Mouse (Mus musculus): Measurements from ENCODE around the gene Slc9a2.

Gene Slc9a2

GRCm38 (mm10) chr1:40788956-40789355 lies 108.6 kb downstream of the Slc9a2 start:
- DNase-seq (ENCODE audit: low spot score) = no peak

DNA sequence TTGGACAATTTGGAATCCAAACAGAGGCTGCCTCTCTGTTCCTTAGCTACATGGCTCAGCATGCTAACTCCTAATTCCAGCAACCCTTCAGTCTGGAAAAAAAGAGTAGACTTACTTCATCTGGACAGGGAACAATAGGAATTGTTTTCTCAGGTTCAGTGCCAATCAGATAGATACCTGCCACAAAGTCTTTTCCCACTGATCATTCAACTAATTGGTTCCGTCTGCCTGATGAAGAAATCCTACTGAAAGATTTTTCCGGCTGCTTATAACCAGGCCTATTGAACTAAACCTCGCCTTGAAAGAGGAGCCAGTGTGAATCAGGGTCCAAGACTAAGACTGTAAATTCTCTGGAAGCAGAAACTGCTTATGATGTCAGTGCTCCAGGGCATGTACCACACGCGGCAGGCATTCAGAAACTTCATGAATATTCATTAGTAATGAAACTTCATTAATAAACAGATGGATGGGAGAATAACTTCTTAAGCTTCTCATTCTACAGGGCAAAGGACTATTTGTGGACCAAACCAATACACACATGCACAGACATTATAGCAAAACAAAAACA lies 109.4 kb downstream of the Slc9a2 start:
- no peak for DNase-seq (ENCODE audit: low spot score)

DNA sequence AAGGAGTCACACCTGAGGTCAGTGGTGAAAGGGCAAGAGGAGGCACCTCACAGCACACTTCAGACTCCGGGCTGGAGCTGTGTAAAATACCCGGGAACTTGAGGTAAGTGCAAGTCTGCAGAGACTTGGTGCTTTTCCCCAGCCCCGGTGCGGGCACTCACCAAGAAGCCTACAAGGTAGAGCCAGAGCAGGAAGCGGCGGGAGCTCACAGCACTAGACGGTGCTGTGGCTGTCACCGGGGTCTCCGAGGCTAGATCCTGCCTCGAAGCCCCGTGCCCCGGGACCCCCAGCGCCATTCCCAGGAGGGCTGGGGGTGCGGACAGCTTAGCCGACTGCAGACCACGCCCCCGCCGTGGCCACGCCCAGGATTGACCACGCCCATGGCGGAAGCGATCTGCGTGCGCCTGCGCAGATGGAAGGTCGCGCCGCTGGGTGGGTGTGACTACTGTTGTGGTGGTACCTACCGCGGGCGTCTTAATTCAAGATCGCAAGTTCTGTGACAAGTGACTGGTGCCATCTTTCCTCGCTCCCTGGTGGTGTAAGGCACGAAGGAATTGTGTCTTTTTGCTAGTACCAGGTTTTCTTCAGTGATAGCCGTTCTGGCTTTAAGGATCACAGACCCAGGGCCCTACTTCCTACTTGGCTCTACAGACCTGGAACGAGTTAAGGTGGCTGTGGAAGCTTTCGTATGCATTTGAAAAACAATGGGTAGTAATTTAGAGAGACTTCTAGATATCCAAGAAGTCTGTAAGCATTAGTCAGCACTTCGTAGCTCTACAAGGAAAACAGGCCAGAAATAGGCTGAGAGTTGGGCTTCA lies 110.2 kb downstream of the Slc9a2 start, which contains the start of gene Mfsd9:
Gene Mfsd9 (minus strand): TSS at position 364 of the 818 bp plus-strand sequence.
- peak; percentile 95 for DNase-seq (ENCODE audit: low spot score)

GRCm38 (mm10) chr1:40795508-40795907 lies 115.1 kb downstream of the Slc9a2 start:
- no peak for DNase-seq (ENCODE audit: low spot score)

DNA sequence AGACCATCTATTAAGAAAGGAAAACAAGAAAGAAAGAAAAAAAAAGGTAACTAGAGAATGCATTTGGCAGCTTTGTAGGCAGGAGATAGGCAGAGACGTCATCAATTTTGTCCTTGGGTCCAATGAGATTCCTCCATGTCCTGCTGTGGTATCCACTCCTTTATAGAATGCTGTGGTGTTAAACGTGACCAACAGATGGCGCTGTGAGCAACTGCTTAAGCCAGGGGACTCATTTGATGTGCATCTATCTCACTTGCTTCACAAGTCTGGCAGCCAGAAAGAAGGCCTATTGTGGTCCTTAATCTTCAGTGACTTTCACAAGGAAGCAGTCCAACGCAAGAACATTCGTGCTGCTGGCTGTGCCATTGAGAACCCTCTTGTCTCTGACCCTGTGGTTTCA lies 117.0 kb downstream of the Slc9a2 start:
- peak; percentile 51 for DNase-seq (ENCODE audit: low spot score)

- no peak for DNase-seq (ENCODE audit: low spot score)
Measured at GRCm38 (mm10) chr1:40799121-40799520, 118.7 kb downstream of the Slc9a2 start.

- DNase-seq (ENCODE audit: low spot score) = no peak
Measured at GRCm38 (mm10) chr1:40800908-40801307, 120.5 kb downstream of the Slc9a2 start.

DNA sequence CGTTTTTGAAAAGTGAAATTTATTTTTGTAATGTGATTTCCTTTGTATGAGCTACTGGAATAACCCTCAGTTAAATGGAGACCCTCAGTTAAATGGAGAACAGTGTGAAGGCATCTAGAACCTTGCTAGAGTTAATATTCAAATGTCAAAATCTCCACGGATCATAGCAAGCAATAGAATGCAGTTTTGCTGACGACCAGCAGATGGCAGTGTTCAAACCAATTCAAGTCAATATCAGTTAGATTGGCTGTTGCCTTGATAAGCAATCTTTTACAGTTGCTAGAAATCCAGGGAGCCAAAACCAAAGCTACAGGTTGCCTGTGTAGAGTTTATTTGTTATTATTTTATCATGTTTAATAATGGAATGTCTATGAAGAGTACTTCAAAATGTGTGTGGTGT lies 122.4 kb downstream of the Slc9a2 start:
- DNase-seq (ENCODE audit: low spot score) = peak; percentile 23

GRCm38 (mm10) chr1:40804118-40804517 lies 123.7 kb downstream of the Slc9a2 start:
- no peak for DNase-seq (ENCODE audit: low spot score)

GRCm38 (mm10) chr1:40805351-40805750 lies 125.0 kb downstream of the Slc9a2 start, which contains the start of gene Tmem182:
Gene Tmem182 (plus strand): TSS chr1:40805601.
- no peak for DNase-seq (ENCODE audit: low spot score)

DNA sequence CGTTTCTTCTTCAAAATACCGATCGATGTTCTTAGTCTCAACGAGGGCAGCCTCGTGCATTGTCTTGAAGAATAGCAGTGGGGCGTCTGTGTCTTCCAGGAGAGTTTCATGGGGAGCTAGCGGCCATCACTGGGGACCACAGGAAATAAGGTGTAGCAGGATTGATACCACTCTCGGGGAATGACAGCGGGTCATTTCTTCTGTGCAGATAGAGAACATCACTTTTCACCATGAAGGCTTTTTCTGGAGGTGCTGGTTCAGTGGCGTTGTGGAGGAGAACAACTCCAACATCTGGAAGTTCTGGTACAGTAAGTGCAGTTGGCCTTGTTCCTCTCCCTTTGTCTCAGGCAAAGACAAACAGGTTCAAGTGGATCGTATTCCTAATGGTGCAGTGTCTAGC lies 125.5 kb downstream of the Slc9a2 start:
- no peak for DNase-seq (ENCODE audit: low spot score)

- no peak for DNase-seq (ENCODE audit: low spot score)
Measured at GRCm38 (mm10) chr1:40808643-40809042, 128.3 kb downstream of the Slc9a2 start.

DNA sequence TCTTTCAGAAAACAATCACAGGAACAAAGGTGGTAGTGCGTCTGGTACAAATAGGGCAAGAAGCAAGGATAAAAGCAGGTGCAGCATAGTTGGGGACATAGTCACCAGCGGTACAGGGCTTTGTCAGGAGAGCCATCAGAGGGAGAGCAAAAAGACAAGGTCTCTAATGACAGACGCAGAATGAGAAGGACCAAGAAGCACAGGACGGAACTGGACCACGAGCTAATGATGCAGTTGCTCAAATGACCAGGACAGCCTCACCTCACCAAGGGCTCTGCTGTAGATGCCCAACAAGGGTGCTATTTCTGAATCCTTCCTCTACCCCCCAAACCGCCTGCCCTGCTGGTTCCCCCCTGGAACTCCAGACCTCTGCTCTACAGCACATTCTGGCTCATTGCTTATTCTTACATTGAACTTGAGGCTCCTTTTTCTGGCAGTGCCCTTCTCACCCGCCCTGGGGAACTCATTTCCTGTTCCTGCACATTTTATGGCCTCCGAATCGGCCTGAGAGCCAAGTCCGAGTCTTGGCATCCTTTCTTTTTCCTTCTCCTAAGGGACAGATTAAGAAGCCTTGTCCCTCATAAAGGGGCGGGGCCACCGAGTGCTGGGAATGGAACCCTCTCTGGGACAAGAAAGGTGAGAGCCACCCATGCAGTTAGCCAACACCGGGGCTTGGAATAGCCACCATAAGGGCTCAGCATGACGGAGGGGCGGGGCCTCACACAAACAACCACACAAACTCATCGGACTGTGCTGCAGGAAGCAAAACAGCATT lies 134.9 kb downstream of the Slc9a2 start:
- no peak for DNase-seq (ENCODE audit: low spot score)

Data from ovary, postnatal 14 days (tissue).